Mouse (Mus musculus): ENCODE data around the gene 2010300C02Rik. TPM values are rescaled to one million over a fixed set of nuclear protein-coding genes. Genes with fewer than 3 reads are reported as not detected.

Gene 2010300C02Rik
- polyA plus RNA-seq, 1 experiment from 2014 or later = 3.5 TPM

GRCm38 (mm10) chr1:37637571-37637970, 82.3 kb downstream of the 2010300C02Rik start:
- Histone ChIP-seq H3K4me3 (replicated peaks; ENCODE audit: low read length) (no peak overlapping the region), H3K27me3 (replicated peaks; ENCODE audit: control insufficient read depth, insufficient read depth, low read length) (no peaks in the 10 kb centered on the region), H3K9ac (replicated peaks; ENCODE audit: low read depth, low read length) (no peak overlapping the region), H3K9me3 (ENCODE audit: control insufficient read depth, low read length) (no peaks in the 10 kb centered on the region), H3K36me3 (ENCODE audit: control insufficient read depth, insufficient read depth) (no peaks in the 10 kb centered on the region), H3K4me2 (ENCODE audit: low read length) (no peak overlapping the region), H3K4me1 (replicated peaks; ENCODE audit: control insufficient read depth, insufficient read depth, low read length) (0 out of 2 replicates have a peak, but pooled peaks cover 3% of the 10 kb centered on the region), H3K27ac (ENCODE audit: low read length) (no peak overlapping the region)
- ATAC-seq = no peak
- WGBS = 84% methylated on average over 11 of the region's 11 CpGs

DNA sequence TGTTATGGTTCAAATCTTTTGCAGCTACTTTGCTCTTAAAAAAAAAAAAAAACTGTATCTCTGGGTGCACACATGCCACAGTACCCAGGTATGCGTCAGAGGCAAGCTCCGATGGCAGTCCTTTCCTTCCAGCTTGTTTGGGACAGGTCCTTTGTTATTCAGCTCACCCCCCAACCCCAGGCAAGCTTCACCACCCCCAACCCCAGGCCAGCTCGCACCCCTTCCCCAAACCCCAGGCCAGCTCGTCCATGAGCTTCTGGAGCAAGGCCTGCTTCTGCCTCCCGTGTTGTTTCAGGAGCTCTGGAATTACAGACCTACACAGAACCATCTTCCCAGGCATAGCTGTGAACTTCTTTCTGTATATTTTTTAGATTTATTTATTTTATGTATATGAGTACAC, 83.1 kb downstream of the 2010300C02Rik start:
- Histone ChIP-seq H3K27me3 (replicated peaks; ENCODE audit: control insufficient read depth, insufficient read depth, low read length) (no peaks in the 10 kb centered on the region), H3K4me2 (ENCODE audit: low read length) (no peak overlapping the region), H3K27ac (ENCODE audit: low read length) (no peak overlapping the region), H3K9ac (replicated peaks; ENCODE audit: low read depth, low read length) (no peak overlapping the region), H3K36me3 (ENCODE audit: control insufficient read depth, insufficient read depth) (no peaks in the 10 kb centered on the region), H3K4me3 (replicated peaks; ENCODE audit: low read length) (no peak overlapping the region), H3K4me1 (replicated peaks; ENCODE audit: control insufficient read depth, insufficient read depth, low read length) (0 out of 2 replicates have a peak, but pooled peaks cover 3% of the 10 kb centered on the region), H3K9me3 (ENCODE audit: control insufficient read depth, low read length) (no peaks in the 10 kb centered on the region)
- 83% methylated on average over 5 of the region's 5 CpGs for WGBS
- ATAC-seq = no peak

GRCm38 (mm10) chr1:37636169-37636568, 83.7 kb downstream of the 2010300C02Rik start:
- Histone ChIP-seq H3K27me3 (replicated peaks; ENCODE audit: control insufficient read depth, insufficient read depth, low read length) (no peaks in the 10 kb centered on the region), H3K4me3 (replicated peaks; ENCODE audit: low read length) (no peak overlapping the region), H3K9me3 (ENCODE audit: control insufficient read depth, low read length) (no peaks in the 10 kb centered on the region), H3K4me2 (ENCODE audit: low read length) (no peak overlapping the region), H3K27ac (ENCODE audit: low read length) (no peak overlapping the region), H3K4me1 (replicated peaks; ENCODE audit: control insufficient read depth, insufficient read depth, low read length) (0 out of 2 replicates have a peak, but pooled peaks cover 3% of the 10 kb centered on the region), H3K9ac (replicated peaks; ENCODE audit: low read depth, low read length) (no peak overlapping the region), H3K36me3 (ENCODE audit: control insufficient read depth, insufficient read depth) (no peaks in the 10 kb centered on the region)
- 88% methylated on average over 1 of the region's 2 CpGs for whole genome bisulfite sequencing
- ATAC-seq = no peak

DNA sequence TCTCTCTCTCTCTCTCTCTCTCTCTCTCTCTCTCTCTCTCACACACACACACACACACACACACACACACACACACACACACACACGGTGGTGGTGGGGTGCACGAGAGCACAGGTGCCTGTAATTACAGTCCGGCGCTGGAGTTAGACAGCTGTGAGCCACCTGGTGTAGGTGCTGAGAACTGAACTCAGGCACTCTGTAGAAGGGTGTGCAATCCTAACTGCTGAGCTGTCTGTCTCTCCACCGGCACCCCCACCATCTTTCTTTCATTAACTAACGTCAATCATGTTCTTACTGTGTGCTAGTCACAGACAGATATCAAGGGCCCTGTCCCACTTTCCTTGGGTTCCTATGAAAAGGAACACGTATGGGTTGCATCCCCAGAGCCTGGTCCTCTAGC, 84.2 kb downstream of the 2010300C02Rik start:
- 85% methylated on average over 7 of the region's 7 CpGs for WGBS

DNA sequence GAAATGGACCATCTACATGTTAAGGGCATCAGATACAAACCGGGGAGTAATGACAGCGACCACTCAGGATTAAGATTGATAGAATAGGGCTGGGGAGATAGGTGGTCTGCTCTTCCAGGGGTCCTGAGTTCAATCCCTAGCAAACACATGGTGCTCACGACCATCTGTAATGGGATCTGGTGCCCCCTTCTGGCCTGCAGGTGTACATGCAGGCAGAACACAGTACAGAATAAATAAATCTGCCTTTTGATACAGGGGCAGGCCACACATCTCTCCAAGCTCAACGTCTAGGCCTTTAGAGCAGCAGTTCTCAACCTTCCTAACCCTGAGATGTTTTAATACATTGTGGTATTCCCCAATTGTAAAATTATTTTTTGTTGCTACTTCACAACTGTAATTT, 85.2 kb downstream of the 2010300C02Rik start:
- no peak overlapping the region for H3K4me2 ChIP-seq (ENCODE audit: low read length)
- H3K4me3 ChIP-seq (replicated peaks; ENCODE audit: low read length) = no peak overlapping the region
- no peak overlapping the region for H3K27ac ChIP-seq (ENCODE audit: low read length)
- WGBS = 30% methylated on average over 4 of the region's 4 CpGs
- H3K27me3 ChIP-seq (replicated peaks; ENCODE audit: control insufficient read depth, insufficient read depth, low read length) = no peaks in the 10 kb centered on the region
- peak; percentile 33; the same call in 1 of the 2 replicates for ATAC-seq
- no peaks in the 10 kb centered on the region for H3K36me3 ChIP-seq (ENCODE audit: control insufficient read depth, insufficient read depth)
- no peak overlapping the region for H3K9ac ChIP-seq (replicated peaks; ENCODE audit: low read depth, low read length)
- no peaks in the 10 kb centered on the region for H3K9me3 ChIP-seq (ENCODE audit: control insufficient read depth, low read length)
- H3K4me1 ChIP-seq (replicated peaks; ENCODE audit: control insufficient read depth, insufficient read depth, low read length) = 0 out of 2 replicates have a peak, but pooled peaks cover 3% of the 10 kb centered on the region

More for the DNA sequence above, 84.2 kb downstream of the 2010300C02Rik start:
- ATAC-seq = no peak
- Histone ChIP-seq H3K9me3 (ENCODE audit: control insufficient read depth, low read length) (no peaks in the 10 kb centered on the region), H3K36me3 (ENCODE audit: control insufficient read depth, insufficient read depth) (no peaks in the 10 kb centered on the region), H3K9ac (replicated peaks; ENCODE audit: low read depth, low read length) (no peak overlapping the region), H3K4me1 (replicated peaks; ENCODE audit: control insufficient read depth, insufficient read depth, low read length) (0 out of 2 replicates have a peak, but pooled peaks cover 3% of the 10 kb centered on the region), H3K27me3 (replicated peaks; ENCODE audit: control insufficient read depth, insufficient read depth, low read length) (no peaks in the 10 kb centered on the region), H3K27ac (ENCODE audit: low read length) (no peak overlapping the region), H3K4me2 (ENCODE audit: low read length) (no peak overlapping the region), H3K4me3 (replicated peaks; ENCODE audit: low read length) (no peak overlapping the region)

- no peak overlapping the region for H3K27ac ChIP-seq (ENCODE audit: low read length)
- H3K4me1 ChIP-seq (replicated peaks; ENCODE audit: control insufficient read depth, insufficient read depth, low read length) = no peaks in the 10 kb centered on the region
- H3K9me3 ChIP-seq (ENCODE audit: control insufficient read depth, low read length) = no peaks in the 10 kb centered on the region
- no peak overlapping the region for H3K4me3 ChIP-seq (replicated peaks; ENCODE audit: low read length)
- ATAC-seq = no peak
- no peak overlapping the region for H3K4me2 ChIP-seq (ENCODE audit: low read length)
- 75% methylated on average over 5 of the region's 5 CpGs for WGBS
- no peaks in the 10 kb centered on the region for H3K36me3 ChIP-seq (ENCODE audit: control insufficient read depth, insufficient read depth)
- H3K9ac ChIP-seq (replicated peaks; ENCODE audit: low read depth, low read length) = no peak overlapping the region
- H3K27me3 ChIP-seq (replicated peaks; ENCODE audit: control insufficient read depth, insufficient read depth, low read length) = no peaks in the 10 kb centered on the region
Observed at GRCm38 (mm10) chr1:37633516-37633915, 86.4 kb downstream of the 2010300C02Rik start.

- H3K4me1 ChIP-seq (replicated peaks; ENCODE audit: control insufficient read depth, insufficient read depth, low read length) = no peaks in the 10 kb centered on the region
- no peak overlapping the region for H3K4me2 ChIP-seq (ENCODE audit: low read length)
- H3K9me3 ChIP-seq (ENCODE audit: control insufficient read depth, low read length) = no peaks in the 10 kb centered on the region
- no peaks in the 10 kb centered on the region for H3K27me3 ChIP-seq (replicated peaks; ENCODE audit: control insufficient read depth, insufficient read depth, low read length)
- no peak for ATAC-seq
- WGBS = 88% methylated on average over 8 of the region's 8 CpGs
- no peak overlapping the region for H3K27ac ChIP-seq (ENCODE audit: low read length)
- H3K36me3 ChIP-seq (ENCODE audit: control insufficient read depth, insufficient read depth) = no peaks in the 10 kb centered on the region
- no peak overlapping the region for H3K4me3 ChIP-seq (replicated peaks; ENCODE audit: low read length)
- H3K9ac ChIP-seq (replicated peaks; ENCODE audit: low read depth, low read length) = no peak overlapping the region
Observed at GRCm38 (mm10) chr1:37632425-37632824, 87.5 kb downstream of the 2010300C02Rik start.

DNA sequence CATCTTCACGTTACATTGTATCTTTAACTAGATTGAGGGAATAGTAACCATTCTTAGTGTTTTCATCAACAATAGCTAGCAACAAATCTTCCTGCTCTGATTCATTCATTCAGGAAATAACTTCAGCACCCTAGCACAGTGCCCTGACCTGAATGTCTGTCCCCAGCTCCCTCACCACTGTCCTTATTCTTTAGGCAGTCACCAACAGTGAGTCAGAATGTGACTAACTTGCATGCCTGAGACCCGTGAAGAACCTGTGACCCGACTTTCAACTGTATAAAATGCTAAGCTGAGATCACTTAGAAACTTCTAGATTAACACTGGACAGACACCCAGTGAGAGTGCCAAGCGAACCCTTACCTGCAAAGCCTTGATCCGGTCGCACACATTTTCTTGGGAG, 88.4 kb downstream of the 2010300C02Rik start:
- H3K4me3 ChIP-seq (replicated peaks; ENCODE audit: low read length) = no peak overlapping the region
- no peaks in the 10 kb centered on the region for H3K27me3 ChIP-seq (replicated peaks; ENCODE audit: control insufficient read depth, insufficient read depth, low read length)
- no peak overlapping the region for H3K4me2 ChIP-seq (ENCODE audit: low read length)
- H3K27ac ChIP-seq (ENCODE audit: low read length) = no peak overlapping the region
- no peaks in the 10 kb centered on the region for H3K9me3 ChIP-seq (ENCODE audit: control insufficient read depth, low read length)
- 90% methylated on average over 6 of the region's 6 CpGs for WGBS
- H3K9ac ChIP-seq (replicated peaks; ENCODE audit: low read depth, low read length) = no peak overlapping the region
- no peaks in the 10 kb centered on the region for H3K36me3 ChIP-seq (ENCODE audit: control insufficient read depth, insufficient read depth)
- ATAC-seq = no peak
- no peaks in the 10 kb centered on the region for H3K4me1 ChIP-seq (replicated peaks; ENCODE audit: control insufficient read depth, insufficient read depth, low read length)

- Histone ChIP-seq H3K27me3 (replicated peaks; ENCODE audit: control insufficient read depth, insufficient read depth, low read length) (no peaks in the 10 kb centered on the region), H3K9me3 (ENCODE audit: control insufficient read depth, low read length) (no peaks in the 10 kb centered on the region), H3K4me1 (replicated peaks; ENCODE audit: control insufficient read depth, insufficient read depth, low read length) (no peaks in the 10 kb centered on the region), H3K27ac (ENCODE audit: low read length) (no peak overlapping the region), H3K4me2 (ENCODE audit: low read length) (no peak overlapping the region), H3K9ac (replicated peaks; ENCODE audit: low read depth, low read length) (no peak overlapping the region), H3K36me3 (ENCODE audit: control insufficient read depth, insufficient read depth) (no peaks in the 10 kb centered on the region), H3K4me3 (replicated peaks; ENCODE audit: low read length) (no peak overlapping the region)
- WGBS = 88% methylated on average over 10 of the region's 10 CpGs
- no peak for ATAC-seq
Observed at GRCm38 (mm10) chr1:37630412-37631210, 89.3 kb downstream of the 2010300C02Rik start.
